Mouse (Mus musculus) B cell, adult 62 days (primary cell): ENCODE results near the gene Slc15a4. TPM values are rescaled to one million over a fixed set of nuclear protein-coding genes. Genes with fewer than 3 reads are reported as not detected.

ENCODE experiments used
- total RNA-seq: library from RNA; stranded (reverse); gene quantifications from 4 replicates; pipeline ENCODE4 v1.2.4, GENCODE M21; 2023

Gene Slc15a4
- total RNA-seq, result 224 to 256 TPM (median 243 TPM) in 4 replicates

DNA sequence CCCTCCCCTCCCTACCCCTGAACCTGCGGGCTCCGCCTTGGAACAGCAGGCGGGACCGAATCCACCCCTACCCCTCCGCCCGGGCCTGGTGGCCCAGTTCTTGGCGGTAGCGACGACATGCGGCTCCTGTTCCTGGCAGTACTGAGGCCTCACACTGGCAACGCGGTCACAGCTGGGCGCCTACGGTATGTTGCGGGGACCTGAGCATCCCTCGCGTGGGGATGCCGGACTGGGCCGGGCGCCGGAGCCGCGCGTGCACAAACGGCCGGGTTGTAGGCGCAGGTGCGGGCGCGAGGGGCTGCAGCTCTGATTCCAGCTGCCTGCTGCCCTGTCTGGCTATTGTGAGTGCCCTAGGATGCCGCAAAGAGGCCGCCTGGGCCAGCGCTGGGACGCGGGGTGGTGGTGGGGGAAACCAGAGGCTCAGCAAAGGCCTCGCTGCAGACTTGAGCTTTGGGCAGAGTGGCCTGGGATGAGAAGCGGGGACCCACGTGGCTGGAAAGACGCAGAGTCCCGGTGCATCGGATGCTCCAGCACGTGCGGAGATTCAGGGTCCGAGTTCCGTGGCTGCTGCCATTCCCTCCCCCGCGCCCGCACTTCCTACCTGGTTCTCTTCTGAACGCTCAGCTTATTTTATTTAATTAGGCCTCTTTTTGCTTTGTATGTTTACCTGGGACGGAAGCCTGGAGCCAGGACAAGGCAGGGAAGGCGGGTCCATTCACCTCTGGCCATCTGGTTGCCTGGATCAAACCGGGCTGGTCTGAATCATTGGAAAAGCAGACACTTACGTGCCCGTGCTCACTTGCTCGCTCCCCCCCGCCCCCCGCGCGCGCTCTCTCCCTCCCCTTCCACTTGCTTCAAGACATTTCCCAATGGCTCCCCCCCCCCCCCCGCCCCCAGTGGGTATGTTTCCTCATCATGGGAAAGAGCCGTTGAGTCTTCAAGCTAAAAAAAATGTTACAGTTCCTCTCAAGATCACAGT lies at the start of gene Slc15a4, which contains the start of gene Glt1d1:
Gene Slc15a4 (minus strand): TSS at position 731 of the 979 bp plus-strand sequence.
Gene Glt1d1 (plus strand): TSS at position 96 of the 979 bp plus-strand sequence.

Other genes starting within 250 kb of the Slc15a4 start
- gene Glt1d1, start 635 bp downstream of the Slc15a4 start, total RNA-seq, result not detected in 4 replicates